Mouse (Mus musculus): Measurements from ENCODE around the gene Ffar1.

- TF ChIP-seq CTCF (IDR thresholded peaks at IDR 0.05; ENCODE audit: low read depth, low read length): no peak
- TF ChIP-seq TAL1 (conservative IDR thresholded peaks at IDR 0.05; ENCODE audit: low read depth, low read length): no peak
- TF ChIP-seq GATA1 (IDR thresholded peaks at IDR 0.05; ENCODE audit: borderline replicate concordance, low read length): no peak
- no peak for TF ChIP-seq POLR2AphosphoS5 (IDR thresholded peaks at IDR 0.05; ENCODE audit: insufficient replicate concordance, low read depth, low read length)
These were observed 21.1 kb downstream of the Ffar1 start for GRCm38 (mm10) chr7:30840306-30840705.

All from G1E (cell line).